Mouse (Mus musculus): ENCODE measurements around the gene Usp28.

DNA sequence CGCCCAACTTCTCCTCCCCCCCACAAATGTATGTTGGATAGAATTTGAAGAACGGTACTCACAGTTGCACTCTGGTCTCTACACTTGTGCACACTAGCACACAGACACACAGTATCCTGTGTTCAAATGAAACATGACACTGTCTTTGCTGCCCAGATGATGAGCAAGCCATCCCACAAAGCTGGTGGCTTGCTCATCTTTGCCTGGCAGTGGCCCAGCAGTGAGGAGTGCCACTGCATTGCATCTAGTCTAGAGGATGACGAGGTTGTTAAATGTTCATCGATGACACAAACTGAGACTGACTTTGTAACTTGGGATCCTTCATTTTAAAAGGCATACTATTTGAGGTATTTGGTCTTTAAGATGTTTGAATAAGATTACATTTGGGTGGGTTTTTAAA is 49.6 kb downstream of the Usp28 start:
- TF ChIP-seq CTCF (IDR thresholded peaks at IDR 0.05; ENCODE audit: low read depth, low read length) = no peak
- TF ChIP-seq GATA1 (IDR thresholded peaks at IDR 0.05; ENCODE audit: borderline replicate concordance, low read length) = no peak
- no peak for TF ChIP-seq POLR2AphosphoS5 (IDR thresholded peaks at IDR 0.05; ENCODE audit: insufficient replicate concordance, low read depth, low read length)
- no peak for TF ChIP-seq TAL1 (conservative IDR thresholded peaks at IDR 0.05; ENCODE audit: low read depth, low read length)
- no peak for TF ChIP-seq GATA2 (IDR thresholded peaks at IDR 0.05; ENCODE audit: borderline replicate concordance, low read depth, low read length)

Data from G1E (cell line).